Mouse (Mus musculus) forebrain, embryonic 10.5 days (tissue): Measurements from ENCODE around the gene Vmn2r18. TPM values are rescaled to one million over a fixed set of nuclear protein-coding genes. Genes with fewer than 3 reads are reported as not detected.
A peak's percentile ranks its signal among the peaks of the same experiment; 100 is the strongest.

Experiments
- DNase-seq: peaks from one replicate; pipeline ENCODE4 v3.0.0-alpha.2; 2017; ENCODE audit warnings: low spot score; ENCODE audit errors: extremely low spot score
- H3K27ac ChIP-seq: fragments of 300-500 bp; sonication (generic); 2 replicates; pipeline ENCODE4 v1.5.1; 2016; ENCODE audit warnings: mild to moderate bottlenecking
- H3K27me3 ChIP-seq: fragments of 300-500 bp; sonication (generic); 2 replicates; pipeline ENCODE4 v1.6.1; 2016; ENCODE audit warnings: mild to moderate bottlenecking; ENCODE audit not compliant: poor library complexity, severe bottlenecking
- H3K36me3 ChIP-seq: fragments of 300-500 bp; sonication (generic); replicated peaks from 2 replicates; pipeline ENCODE4 v1.6.1; 2016; ENCODE audit warnings: mild to moderate bottlenecking, moderate library complexity
- H3K4me1 ChIP-seq: fragments of 300-500 bp; sonication (generic); 2 replicates; pipeline ENCODE4 v1.6.1; 2016
- H3K4me3 ChIP-seq: fragments of 300-500 bp; sonication (generic); 2 replicates; pipeline ENCODE4 v1.5.1; 2016; ENCODE audit warnings: mild to moderate bottlenecking, moderate library complexity
- H3K9me3 ChIP-seq: fragments of 300-500 bp; sonication (generic); 2 replicates; pipeline ENCODE4 v1.6.1; 2016; ENCODE audit warnings: mild to moderate bottlenecking, moderate library complexity
- WGBS: fragments of 180-500 bp; shearing (Covaris S2); methylation state at CpG from one replicate; pipeline ENCODE4 v1.1.7; 2016; 5-methylcytosine and 5-hydroxymethylcytosine counted together
- polyA plus RNA-seq: library from polyadenylated mRNA; unstranded; fragments of >200 nt; fragmentation: Nextera tagmentation; extraction: Ambion mirVana; gene quantifications from 2 replicates; pipeline ENCODE4 v1.2.1, GENCODE M21; 2016

The Vmn2r18 gene
- polyA plus RNA-seq, result 0.17 and 0.31 TPM in 2 replicates

GRCm38 (mm10) chr5:151605921-151606320, at the start of gene Vmn2r18:
Gene Vmn2r18, minus strand, starts transcription at chr5:151606021.
- H3K27me3 ChIP-seq, result no peaks in the 10 kb centered on the region
- no peak for DNase-seq
- 88% methylated on average over 3 of the region's 3 CpGs for WGBS
- H3K4me3 ChIP-seq, result no peak within 1 kb of the TSS
- no peaks in the 10 kb centered on the region for H3K36me3 ChIP-seq
- H3K4me1 ChIP-seq, result no peaks in the 10 kb centered on the region
- H3K27ac ChIP-seq, result no peak within 1 kb of the TSS
- no peaks in the 10 kb centered on the region for H3K9me3 ChIP-seq

DNA sequence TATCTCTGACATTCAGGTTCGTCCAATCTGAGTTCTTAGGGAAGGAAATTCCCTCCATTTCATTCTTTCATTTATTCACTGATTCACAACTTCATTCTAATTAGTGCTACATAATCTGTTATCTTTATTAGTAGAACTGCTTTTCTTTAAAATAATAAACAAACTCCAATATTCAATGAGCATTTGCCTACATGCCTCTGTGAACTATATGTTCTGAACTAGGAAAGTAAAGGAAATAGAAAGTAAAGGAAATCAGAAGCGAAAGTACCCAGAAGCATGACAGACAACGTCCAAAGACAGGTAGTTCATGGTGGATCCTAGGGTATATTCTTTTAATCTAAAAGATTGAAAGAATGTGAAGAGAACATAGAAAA, 45.6 kb upstream of the Vmn2r18 start:
- Histone ChIP-seq H3K36me3 (peaks cover 34% of the 10 kb centered on the region), H3K4me3 (peak overlapping the region; percentile 87), H3K27me3 (no peaks in the 10 kb centered on the region), H3K27ac (peak overlapping the region; percentile 95), H3K9me3 (no peaks in the 10 kb centered on the region), H3K4me1 (peaks cover 11% of the 10 kb centered on the region)
- WGBS, result 64% methylated on average over 3 of the region's 3 CpGs
- no peak for DNase-seq

DNA sequence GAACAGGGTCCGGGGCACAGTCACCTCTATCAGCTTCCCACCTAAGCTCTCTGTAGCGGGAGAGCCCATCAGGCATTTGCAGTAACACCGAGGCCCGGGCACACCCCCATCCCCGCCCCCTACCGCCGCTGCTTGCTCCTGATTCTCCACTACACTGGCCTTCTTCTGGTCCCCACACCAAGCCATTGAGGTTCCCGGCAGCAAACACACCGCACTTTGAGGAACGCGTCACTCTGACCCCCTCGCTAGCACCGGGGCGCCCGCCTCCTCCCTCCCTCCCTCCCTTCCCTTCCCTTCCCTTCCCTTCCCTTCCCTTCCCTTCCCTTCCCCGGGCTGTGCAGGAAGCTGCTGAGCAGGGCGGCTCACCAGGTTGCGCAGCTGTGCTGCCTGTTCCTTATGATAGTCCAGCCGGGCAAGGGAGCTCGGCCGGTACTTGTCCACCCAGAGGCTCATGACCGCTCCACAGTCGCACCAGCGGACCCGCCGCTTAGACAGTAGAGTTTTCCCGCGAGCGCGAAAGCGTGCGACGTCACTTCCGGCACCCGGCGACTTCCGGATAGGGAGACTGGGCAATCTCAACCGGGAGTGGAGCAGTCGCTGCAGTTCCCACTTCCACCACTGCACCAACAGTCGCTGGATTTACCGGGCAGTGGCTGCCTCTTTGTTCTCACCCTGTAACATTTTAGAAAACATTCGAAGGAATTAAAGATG, 45.0 kb upstream of the Vmn2r18 start, which contains the start of gene Rfc3:
Rfc3 (minus strand) TSS at position 543 of the 711 bp plus-strand sequence.
- peaks cover 40% of the 10 kb centered on the region for H3K36me3 ChIP-seq
- no peaks in the 10 kb centered on the region for H3K27me3 ChIP-seq
- H3K4me3 ChIP-seq, result peak within 1 kb of the TSS; percentile 87
- H3K9me3 ChIP-seq, result no peaks in the 10 kb centered on the region
- 1% methylated on average over 41 of the region's 42 CpGs for WGBS
- H3K27ac ChIP-seq, result peak within 1 kb of the TSS; percentile 95
- peak; percentile 99 for DNase-seq
- peaks cover 11% of the 10 kb centered on the region for H3K4me1 ChIP-seq

GRCm38 (mm10) chr5:151644845-151645244, 39.0 kb upstream of the Vmn2r18 start:
- 91% methylated on average over 7 of the region's 7 CpGs for WGBS
- Histone ChIP-seq H3K4me3 (no peak overlapping the region), H3K36me3 (peaks cover 100% of the 10 kb centered on the region), H3K9me3 (peaks cover 5% of the 10 kb centered on the region; the same call in 1 of the 2 replicates), H3K27me3 (no peaks in the 10 kb centered on the region), H3K4me1 (peaks cover 7% of the 10 kb centered on the region), H3K27ac (no peak overlapping the region)
- DNase-seq, result no peak

DNA sequence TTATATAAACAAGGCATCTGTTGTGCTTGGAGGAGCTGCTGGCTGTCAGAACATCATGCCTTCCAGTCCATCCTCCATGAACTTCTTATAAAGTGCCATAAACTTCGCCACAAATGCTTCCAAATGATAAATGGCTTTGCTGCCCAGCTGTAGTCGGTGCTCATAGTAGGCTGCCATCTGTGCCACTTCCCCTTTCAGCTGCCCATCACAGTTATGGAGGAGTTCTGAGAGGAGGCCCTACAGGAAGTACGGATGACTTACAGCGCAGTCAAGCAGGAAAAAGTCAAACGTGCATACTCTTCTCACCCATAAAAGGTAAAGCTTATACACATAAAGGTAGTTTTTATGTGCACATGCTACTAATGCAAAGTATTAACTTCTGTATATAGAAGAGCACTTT, 37.0 kb upstream of the Vmn2r18 start:
- 95% methylated on average over 5 of the region's 5 CpGs for WGBS
- peaks cover 86% of the 10 kb centered on the region for H3K36me3 ChIP-seq
- H3K4me1 ChIP-seq, result no peaks in the 10 kb centered on the region
- no peak overlapping the region for H3K4me3 ChIP-seq
- no peaks in the 10 kb centered on the region for H3K27me3 ChIP-seq
- no peak overlapping the region for H3K27ac ChIP-seq
- peaks cover 5% of the 10 kb centered on the region; the same call in 1 of the 2 replicates for H3K9me3 ChIP-seq
- no peak for DNase-seq

DNA sequence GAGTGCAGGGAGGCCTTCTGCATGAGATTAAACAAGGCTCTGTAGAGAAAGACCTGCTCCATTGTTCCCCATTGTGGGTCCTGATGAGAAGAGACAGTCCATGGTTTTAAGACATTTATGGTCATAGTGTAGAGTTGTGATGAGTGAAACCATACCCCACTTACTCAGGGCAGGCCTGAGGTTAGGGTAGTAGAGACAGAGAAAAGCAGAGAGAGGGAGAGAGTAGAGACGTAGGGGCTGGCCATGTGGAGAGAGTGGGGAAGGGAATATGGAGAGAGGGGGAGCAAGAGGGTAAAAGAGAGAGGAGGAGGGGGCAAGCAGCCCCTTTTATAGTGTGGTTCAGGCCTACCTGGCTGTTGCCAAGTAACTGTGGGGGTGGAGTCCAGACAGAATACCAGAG, 36.3 kb upstream of the Vmn2r18 start:
- H3K27ac ChIP-seq, result no peak overlapping the region
- no peak overlapping the region for H3K4me3 ChIP-seq
- no peaks in the 10 kb centered on the region for H3K27me3 ChIP-seq
- WGBS, result 87% methylated on average over 1 of the region's 1 CpGs
- H3K9me3 ChIP-seq, result peaks cover 5% of the 10 kb centered on the region; the same call in 1 of the 2 replicates
- DNase-seq, result no peak
- H3K36me3 ChIP-seq, result peaks cover 79% of the 10 kb centered on the region
- no peaks in the 10 kb centered on the region for H3K4me1 ChIP-seq

GRCm38 (mm10) chr5:151601696-151602095, 4.1 kb downstream of the Vmn2r18 start:
- Histone ChIP-seq H3K4me1 (no peaks in the 10 kb centered on the region), H3K27me3 (no peaks in the 10 kb centered on the region), H3K36me3 (no peaks in the 10 kb centered on the region), H3K9me3 (no peaks in the 10 kb centered on the region), H3K4me3 (no peak overlapping the region), H3K27ac (no peak overlapping the region)
- WGBS, result 45% methylated on average over 1 of the region's 1 CpGs
- DNase-seq, result no peak

Other genes starting within 250 kb of the Vmn2r18 start
- not detected in 2 replicates for gene Gm42906, start 177.9 kb downstream of the Vmn2r18 start, polyA plus RNA-seq
- gene Rfc3, start 45.2 kb upstream of the Vmn2r18 start, polyA plus RNA-seq, result 173 and 186 TPM in 2 replicates